Mouse (Mus musculus): ENCODE measurements around the gene Tollip. TPM values are rescaled to one million over a fixed set of nuclear protein-coding genes. Genes with fewer than 3 reads are reported as not detected.

Gene Tollip
- 10 to 100 TPM; 68.2 to 70.2 TPM for total RNA-seq (2023)

GRCm38 (mm10) chr7:141918407-141918806 lies at the start of gene Tollip:
TSS of gene Tollip (minus strand) at chr7:141918507.

DNA sequence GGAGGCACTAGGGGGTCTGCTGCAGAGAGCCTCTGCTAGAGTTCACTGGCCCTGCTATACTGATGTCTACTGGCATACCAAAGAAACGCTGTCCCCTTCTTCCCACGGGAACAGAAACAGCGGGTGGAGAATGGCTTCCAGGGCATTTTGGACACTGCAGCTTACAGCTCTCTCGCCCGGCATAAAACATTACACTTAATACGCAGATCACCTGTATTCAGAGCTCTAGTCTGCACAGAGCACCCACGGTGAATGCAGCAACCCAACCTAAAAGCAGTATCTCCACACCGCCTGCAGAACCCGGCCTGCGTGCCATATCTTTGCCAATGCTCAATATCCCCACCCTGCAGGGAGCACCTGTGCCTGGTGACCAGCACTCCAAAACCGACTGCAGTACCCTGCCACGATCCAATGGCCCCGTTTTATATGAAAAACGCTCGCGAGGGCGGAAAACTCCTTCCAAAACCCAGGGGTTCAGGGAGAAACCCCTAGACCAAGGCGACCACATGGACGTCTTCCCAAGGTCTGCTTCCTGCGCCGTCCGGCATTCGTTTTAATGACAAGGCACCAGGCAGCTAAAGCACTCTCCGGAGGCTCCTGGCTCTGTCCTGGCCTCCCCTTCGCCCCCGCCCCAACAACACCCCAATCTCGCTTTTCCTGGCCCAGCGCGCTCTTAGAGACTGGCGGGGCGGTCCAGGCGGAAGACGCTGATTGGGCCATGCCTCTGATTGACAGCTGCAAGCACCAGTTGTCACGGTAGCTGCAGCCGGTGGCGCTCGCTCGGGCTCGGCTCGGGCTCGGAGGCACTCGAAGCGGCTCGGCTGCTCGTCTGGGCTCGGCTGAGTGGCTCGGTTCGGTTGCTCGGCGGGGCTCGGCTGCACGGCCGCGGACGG lies 30.8 kb upstream of the Tollip start, which contains the start of gene Brsk2:
Gene Brsk2, plus strand, starts transcription at position 846 of the 893 bp plus-strand sequence.

GRCm38 (mm10) chr7:141838779-141839178 lies 79.5 kb downstream of the Tollip start, which contains the start of gene Muc5b:
TSS of gene Muc5b (plus strand) at chr7:141839070.

Other genes starting within 250 kb of the Tollip start
- under 1 TPM in 1 of 2 experiments, not detected in 1; 0.42 TPM for gene Muc2, start 228.2 kb downstream of the Tollip start, total RNA-seq (2023)
- gene Muc5ac, start 129.5 kb downstream of the Tollip start, total RNA-seq (2023): not detected
- not detected for gene Muc5b, start 79.4 kb downstream of the Tollip start, total RNA-seq (2023)
- not detected for gene Brsk2, start 31.2 kb upstream of the Tollip start, total RNA-seq (2023)
- 10 to 100 TPM; 26.4 to 33.0 TPM for gene Mob2, start 142.6 kb upstream of the Tollip start, total RNA-seq (2023)
- 1 to 10 TPM; 1.2 to 1.9 TPM for gene Dusp8, start 177.3 kb upstream of the Tollip start, total RNA-seq (2023)
- not detected for gene Gm45618, start 202.2 kb upstream of the Tollip start, total RNA-seq (2023)
- gene Gm39115, start 217.5 kb upstream of the Tollip start, total RNA-seq (2023): not detected
- gene Gm45337, start 226.1 kb upstream of the Tollip start, total RNA-seq (2023): not detected
- not detected for gene Gm29735, start 238.6 kb upstream of the Tollip start, total RNA-seq (2023)
- not detected for gene Gm4553, start 247.2 kb upstream of the Tollip start, total RNA-seq (2023)